Mouse (Mus musculus) myocyte (in vitro differentiated cells): Measurements from ENCODE around the gene Cysrt1. TPM values are rescaled to one million over a fixed set of nuclear protein-coding genes. Genes with fewer than 3 reads are reported as not detected.

Source experiments
- H3K27me3 ChIP-seq: one replicate; pipeline ENCODE4 v1.6.1; 2011; ENCODE audit not compliant: control insufficient read depth, insufficient read depth, insufficient read length
- H3K36me3 ChIP-seq: one replicate; pipeline ENCODE4 v1.6.1; 2011; ENCODE audit not compliant: control insufficient read depth, insufficient read depth
- H3K4me2 ChIP-seq: one replicate; pipeline ENCODE4 v1.6.1; 2011; ENCODE audit warnings: low read depth, control low read depth
- H3K4me3 ChIP-seq: one replicate; pipeline ENCODE4 v1.5.1; 2011; ENCODE audit warnings: mild to moderate bottlenecking, control low read depth, moderate library complexity
- H3K79me2 ChIP-seq: one replicate; pipeline ENCODE4 v1.6.1; 2011; ENCODE audit not compliant: control insufficient read depth, insufficient read depth
- H3ac ChIP-seq: one replicate; pipeline ENCODE4 v1.6.1; 2011; ENCODE audit not compliant: control insufficient read depth, insufficient read length
- CEBPB ChIP-seq: IDR thresholded peaks from 2 replicates; pipeline ENCODE4 v1.6.1; 2011; ENCODE audit warnings: mild to moderate bottlenecking, moderate library complexity; ENCODE audit not compliant: poor library complexity, insufficient read depth, severe bottlenecking
- E2F4 ChIP-seq: IDR thresholded peaks from one replicate; pipeline ENCODE4 v1.6.1; 2011; ENCODE audit warnings: mild to moderate bottlenecking, control low read depth, moderate library complexity; ENCODE audit not compliant: insufficient read depth
- MAX ChIP-seq: IDR thresholded peaks from one replicate; pipeline ENCODE4 v1.6.1; 2011; ENCODE audit warnings: low read depth, mild to moderate bottlenecking, control low read depth
- MYOD1 ChIP-seq, 3 experiments: IDR thresholded peaks; one replicate each; pipeline ENCODE4 v1.6.1; 2011; ENCODE audit warnings: control low read depth in 2 of 3, low read depth in 2 of 3, mild to moderate bottlenecking in 2 of 3, moderate library complexity in 1 of 3; ENCODE audit not compliant: insufficient read length in 2 of 3, control insufficient read depth in 1 of 3
- MYOG ChIP-seq, 3 experiments: IDR thresholded peaks; one replicate each; pipeline ENCODE4 v1.6.1; 2011; ENCODE audit warnings: control low read depth in 2 of 3, low read depth in 2 of 3, mild to moderate bottlenecking in 2 of 3; ENCODE audit not compliant: insufficient read length in 2 of 3, control insufficient read depth in 1 of 3, insufficient read depth in 1 of 3
- POLR2A ChIP-seq: IDR thresholded peaks from one replicate; pipeline ENCODE4 v1.6.1; 2011; ENCODE audit warnings: low read depth, mild to moderate bottlenecking, control low read depth, moderate library complexity; ENCODE audit not compliant: insufficient read length
- POLR2AphosphoS2 ChIP-seq: IDR thresholded peaks from one replicate; pipeline ENCODE4 v1.6.1; 2011; ENCODE audit warnings: low read depth, control low read depth; ENCODE audit not compliant: insufficient read length
- REST ChIP-seq: IDR thresholded peaks from one replicate; pipeline ENCODE4 v1.6.1; 2011; ENCODE audit warnings: mild to moderate bottlenecking, control low read depth, moderate library complexity; ENCODE audit not compliant: insufficient read depth, insufficient read length
- SRF ChIP-seq: IDR thresholded peaks from one replicate; pipeline ENCODE4 v1.6.1; 2011; ENCODE audit warnings: low read depth; ENCODE audit not compliant: control insufficient read depth, insufficient read length
- TCF12 ChIP-seq: IDR thresholded peaks from one replicate; pipeline ENCODE4 v1.6.1; 2011; ENCODE audit warnings: mild to moderate bottlenecking, control low read depth; ENCODE audit not compliant: poor library complexity, insufficient read depth, severe bottlenecking
- TCF3 ChIP-seq: IDR thresholded peaks from one replicate; pipeline ENCODE4 v1.6.1; 2011; ENCODE audit warnings: low read depth, control low read depth; ENCODE audit not compliant: insufficient read length
- USF1 ChIP-seq: IDR thresholded peaks from one replicate; pipeline ENCODE4 v1.6.1; 2011; ENCODE audit warnings: low read depth, mild to moderate bottlenecking, control low read depth, moderate library complexity
- polyA plus RNA-seq: library from polyadenylated mRNA; unstranded; fragments of >200 nt; fragmentation: generic; extraction: Trizol; gene quantifications from one replicate; pipeline ENCODE4 v1.2.1, GENCODE M21; 2012; ENCODE audit warnings: missing spikeins

Gene Cysrt1
- polyA plus RNA-seq, 1 experiment: not detected

DNA sequence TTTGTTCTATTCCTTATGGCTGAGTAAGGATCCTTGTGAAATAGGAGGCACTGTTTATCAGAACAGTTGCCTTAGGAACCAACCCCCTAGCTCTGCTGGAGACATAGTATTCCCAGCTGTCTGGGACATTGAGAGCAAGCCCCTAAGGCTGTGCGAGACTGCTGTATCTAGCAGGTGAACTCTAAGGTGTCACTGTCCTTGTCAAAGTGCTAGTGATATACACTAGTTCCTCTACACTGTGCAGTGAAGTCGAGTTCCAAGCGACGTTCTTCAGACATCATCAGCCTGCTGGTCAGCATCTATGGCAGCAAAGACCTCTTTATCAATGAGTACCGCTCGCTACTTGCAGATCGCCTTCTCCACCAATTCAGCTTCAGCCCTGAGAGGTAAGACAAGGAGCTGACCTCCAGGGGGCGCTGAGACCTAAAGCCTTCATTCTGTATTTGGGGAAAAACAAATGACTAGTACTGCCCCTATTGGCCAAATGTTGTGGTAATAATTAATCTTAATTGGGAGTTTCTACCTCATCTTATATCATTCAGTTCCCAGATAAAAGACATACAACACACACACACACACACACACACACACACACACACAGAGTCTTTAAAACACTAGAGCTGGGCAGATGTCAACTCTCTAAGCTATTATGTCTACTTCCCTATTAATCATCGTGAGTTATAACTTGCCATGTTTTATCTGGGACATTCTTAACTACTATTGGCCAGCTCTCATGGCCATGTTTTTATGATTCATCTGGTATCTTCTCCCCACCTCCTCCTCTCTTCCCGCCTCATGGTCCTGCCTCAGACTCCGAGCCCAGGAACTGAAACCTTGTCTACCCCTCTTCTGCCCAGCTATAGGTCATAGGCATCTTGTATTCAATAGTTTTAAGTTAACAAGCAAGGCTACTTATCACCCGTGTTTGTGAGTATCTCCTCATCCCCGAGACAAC, 37.0 kb upstream of the Cysrt1 start:
- no peak overlapping the region for H3ac ChIP-seq
- H3K27me3 ChIP-seq: no peaks in the 10 kb centered on the region
- H3K4me2 ChIP-seq: no peak overlapping the region
- TF ChIP-seq POLR2AphosphoS2 (no peak), REST (no peak), CEBPB (no peak), TCF3 (no peak)
- no peak overlapping the region for H3K4me3 ChIP-seq
- H3K36me3 ChIP-seq: peaks cover 47% of the 10 kb centered on the region
- peaks cover 8% of the 10 kb centered on the region for H3K79me2 ChIP-seq

DNA sequence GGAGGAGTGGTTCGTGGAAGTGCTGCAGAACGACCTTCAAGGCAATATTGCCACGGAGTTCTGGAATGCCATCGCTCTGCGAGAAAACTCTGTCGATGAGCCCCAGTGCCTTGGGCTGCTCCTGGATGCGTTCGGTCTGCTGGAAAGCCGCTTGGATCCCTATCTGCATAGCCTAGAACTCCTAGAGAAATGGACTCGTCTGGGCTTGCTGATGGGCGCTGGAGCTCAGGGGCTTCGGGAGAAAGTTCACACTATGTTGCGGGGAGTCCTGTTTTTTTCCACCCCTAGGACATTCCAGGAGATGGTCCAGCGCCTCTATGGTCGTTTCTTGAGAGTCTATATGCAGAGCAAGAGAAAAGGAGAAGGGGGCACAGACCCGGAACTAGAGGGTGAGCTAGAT, 30.8 kb upstream of the Cysrt1 start:
- peaks cover 17% of the 10 kb centered on the region for H3K36me3 ChIP-seq
- peak overlapping the region; percentile 81 for H3K4me2 ChIP-seq
- TF ChIP-seq MYOG (IDR thresholded peaks at IDR 0.05; ENCODE audit: control insufficient read depth in 1 of 3, insufficient read depth in 1 of 3, insufficient read length in 2 of 3, low read depth in 2 of 3) (no peak), REST (no peak), MAX (no peak), TCF12 (no peak)
- H3ac ChIP-seq: peak overlapping the region; percentile 52
- H3K27me3 ChIP-seq: no peaks in the 10 kb centered on the region
- peaks cover 45% of the 10 kb centered on the region for H3K79me2 ChIP-seq
- peak overlapping the region; percentile 90 for H3K4me3 ChIP-seq

DNA sequence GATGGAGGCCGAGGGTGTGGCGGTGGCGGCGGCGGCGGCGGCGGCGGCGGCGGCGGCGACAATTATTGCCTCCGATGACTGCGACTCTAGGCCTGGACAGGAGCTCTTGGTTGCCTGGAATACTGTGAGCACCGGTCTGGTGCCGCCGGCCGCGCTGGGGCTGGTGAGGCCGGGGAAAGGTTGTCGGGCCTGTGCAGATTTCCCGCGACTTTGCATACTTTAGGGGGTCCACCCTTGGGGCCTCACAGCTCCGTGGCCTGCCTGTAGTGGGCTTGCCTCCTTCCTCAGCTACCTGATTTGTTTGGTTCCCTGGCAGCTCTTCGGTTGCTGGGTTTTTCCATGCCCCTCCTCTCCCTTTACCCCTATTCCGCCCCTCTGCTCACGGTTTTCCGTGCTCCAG, 30.3 kb upstream of the Cysrt1 start:
- Histone ChIP-seq H3K79me2 (peaks cover 45% of the 10 kb centered on the region), H3K4me3 (peak overlapping the region; percentile 90), H3K36me3 (peaks cover 12% of the 10 kb centered on the region), H3K4me2 (peak overlapping the region; percentile 81), H3ac (peak overlapping the region; percentile 52), H3K27me3 (no peaks in the 10 kb centered on the region)
- TF ChIP-seq USF1 (no peak), SRF (no peak), MYOG (IDR thresholded peaks at IDR 0.05; ENCODE audit: control insufficient read depth in 1 of 3, insufficient read depth in 1 of 3, insufficient read length in 2 of 3, low read depth in 2 of 3) (no peak), TCF12 (no peak), TCF3 (no peak), REST (no peak), POLR2AphosphoS2 (no peak), E2F4 (no peak), MAX (no peak), MYOD1 (IDR thresholded peaks at IDR 0.05; ENCODE audit: control insufficient read depth in 1 of 3, insufficient read length in 2 of 3, low read depth in 2 of 3) (no peak)

DNA sequence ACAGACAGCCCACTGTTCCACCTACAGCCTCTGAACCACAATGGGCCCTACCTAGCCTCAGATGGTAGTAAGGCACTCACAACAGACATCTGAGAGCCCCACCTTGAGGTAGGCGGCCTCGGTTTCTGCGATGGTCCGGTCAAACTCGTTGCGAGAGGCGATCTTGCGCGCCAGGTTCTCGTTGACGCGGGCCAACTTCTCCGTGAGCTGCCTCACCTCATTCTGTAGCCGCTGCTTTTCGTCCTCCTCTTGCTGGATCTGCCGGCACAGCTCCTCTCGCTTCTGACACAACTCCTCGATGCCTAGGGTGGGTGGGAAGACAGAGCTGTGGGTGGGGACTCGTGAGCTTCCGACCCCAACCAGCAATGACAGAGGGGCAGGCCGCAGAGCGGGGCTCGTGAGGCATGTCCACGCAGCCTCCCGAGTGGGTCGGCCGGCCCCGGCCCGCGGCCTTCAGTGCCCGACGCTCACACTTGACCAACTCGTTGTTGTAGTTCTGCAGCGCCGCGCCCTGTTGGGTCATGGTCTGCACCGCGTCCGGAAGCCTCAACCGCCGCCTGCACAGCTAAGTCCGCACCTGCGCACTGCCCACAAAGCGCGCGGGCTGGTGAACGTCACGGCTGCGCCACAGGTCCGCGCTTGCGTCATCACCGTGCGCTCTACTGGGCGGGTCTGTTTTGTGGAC, 29.7 kb upstream of the Cysrt1 start, which contains the start of the genes Ssna1 and Anapc2:
Ssna1 (minus strand) TSS at position 612 of the 685 bp plus-strand sequence.
Anapc2 (plus strand) TSS at position 652 of the 685 bp plus-strand sequence.
- no peaks in the 10 kb centered on the region for H3K27me3 ChIP-seq
- peak; percentile 8 for TF ChIP-seq E2F4
- 0 out of 2 replicates have a peak, but pooled peaks have one; percentile 18 for TF ChIP-seq CEBPB
- no peak for TF ChIP-seq REST
- TF ChIP-seq TCF12: no peak
- peak; percentile 98 for TF ChIP-seq POLR2AphosphoS2
- peak; percentile 95 for TF ChIP-seq POLR2A
- peak in 2 of 3 experiments; percentile 65 to 82 for TF ChIP-seq MYOD1 (IDR thresholded peaks at IDR 0.05; ENCODE audit: control insufficient read depth in 1 of 3, insufficient read length in 2 of 3, low read depth in 2 of 3)
- peak in 2 of 3 experiments; percentile 74 to 81 for TF ChIP-seq MYOG (IDR thresholded peaks at IDR 0.05; ENCODE audit: control insufficient read depth in 1 of 3, insufficient read depth in 1 of 3, insufficient read length in 2 of 3, low read depth in 2 of 3)
- TF ChIP-seq MAX: no peak
- TF ChIP-seq SRF: peak; percentile 94
- peak within 1 kb of the TSS; percentile 52 for H3ac ChIP-seq
- peaks cover 45% of the 10 kb centered on the region for H3K79me2 ChIP-seq
- peak within 1 kb of the TSS; percentile 90 for H3K4me3 ChIP-seq
- peak within 1 kb of the TSS; percentile 93 for H3K4me2 ChIP-seq
- peaks cover 10% of the 10 kb centered on the region for H3K36me3 ChIP-seq
